Mouse (Mus musculus) CD4-positive helper T cell, adult 2 months (primary cell): Measurements from ENCODE around the gene Exosc2.
A peak's percentile ranks its signal among the peaks of the same experiment; 100 is the strongest.

Source experiments
- DNase-seq: peaks from one replicate; pipeline ENCODE4 v3.0.0-alpha.2; 2012; ENCODE audit warnings: low read depth, missing footprints, low spot score

Exosc2 gene

GRCm38 (mm10) chr2:31727576-31728277 lies 57.2 kb downstream of the Exosc2 start:
- DNase-seq, result peak; percentile 39

- DNase-seq, result no peak
These were observed 60.1 kb downstream of the Exosc2 start for GRCm38 (mm10) chr2:31730640-31731039.
